Mouse (Mus musculus) ovary, postnatal 36 days (tissue): Measurements from ENCODE around the gene Olfr774.
"Not testable (repeated sequence)": the region's sequence is repeated elsewhere in the genome, so short reads cannot be mapped to it uniquely, and the experiment has no call there.

Experiments used
- DNase-seq: peaks from one replicate; pipeline ENCODE4 v3.0.0; 2022; ENCODE audit warnings: low spot score, mixed read lengths

Olfr774 gene

DNA sequence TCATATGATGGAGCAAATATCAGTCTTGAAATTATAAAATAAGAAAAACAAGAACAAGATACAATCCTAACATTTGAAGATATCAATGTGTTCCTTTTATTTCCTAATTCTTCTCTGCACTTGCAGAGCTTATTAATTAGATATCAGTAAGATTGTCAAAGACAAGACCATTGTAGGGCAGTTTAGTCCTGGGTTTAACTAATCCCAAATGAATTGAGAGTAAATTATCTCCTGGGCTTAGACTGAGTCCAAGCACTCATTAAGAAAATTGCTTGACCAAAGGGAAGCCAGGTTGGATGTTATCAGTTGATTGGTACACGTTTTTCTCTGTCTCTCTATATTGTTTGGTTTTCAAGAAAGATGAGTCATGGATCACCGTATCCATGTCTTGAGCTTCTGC is at the start of gene Olfr774:
Gene Olfr774 (plus strand): TSS at position 301 of the 400 bp plus-strand sequence.
- no peak for DNase-seq

DNA sequence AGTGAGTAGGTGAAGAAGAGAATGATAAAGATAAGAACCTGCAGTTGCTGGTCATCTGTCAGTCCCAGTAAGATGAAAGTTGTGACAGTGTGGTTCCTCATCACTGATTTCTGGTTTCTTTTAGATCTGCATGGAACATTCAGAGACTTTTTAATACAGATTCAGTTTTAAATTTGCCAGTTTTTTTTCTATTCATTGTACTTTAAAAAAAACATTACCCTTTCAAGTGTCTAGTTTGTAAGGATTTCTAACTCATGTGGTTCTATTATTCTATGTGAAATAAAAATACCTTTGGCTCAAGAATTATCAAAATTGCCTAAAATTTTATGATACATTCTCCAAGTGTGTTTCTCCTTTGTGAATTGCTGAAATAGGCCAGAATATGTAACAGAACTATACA is 48.7 kb upstream of the Olfr774 start, which contains the start of gene Olfr773:
Gene Olfr773 (minus strand): TSS at position 101 of the 400 bp plus-strand sequence.
- DNase-seq: not testable (repeated sequence)

DNA sequence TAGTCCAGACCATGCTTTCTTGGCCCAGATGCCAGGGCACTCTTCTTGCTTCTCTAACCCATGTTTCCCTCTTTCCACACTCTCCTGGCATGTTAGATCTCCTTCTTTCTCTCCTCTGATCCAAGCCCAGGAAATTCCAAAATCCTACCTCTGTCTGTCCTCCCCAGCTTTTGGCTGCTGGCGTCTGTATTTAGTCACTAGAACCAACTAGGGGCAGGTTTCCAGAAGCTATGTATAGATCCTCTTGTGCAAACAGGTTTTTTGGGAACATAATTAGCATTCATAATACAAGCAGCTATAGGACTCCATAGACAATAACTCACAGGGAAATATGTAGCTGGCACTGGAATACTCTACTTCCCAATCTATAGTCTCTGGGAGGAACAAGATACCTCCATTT is 5.3 kb upstream of the Olfr774 start:
- no peak for DNase-seq

DNA sequence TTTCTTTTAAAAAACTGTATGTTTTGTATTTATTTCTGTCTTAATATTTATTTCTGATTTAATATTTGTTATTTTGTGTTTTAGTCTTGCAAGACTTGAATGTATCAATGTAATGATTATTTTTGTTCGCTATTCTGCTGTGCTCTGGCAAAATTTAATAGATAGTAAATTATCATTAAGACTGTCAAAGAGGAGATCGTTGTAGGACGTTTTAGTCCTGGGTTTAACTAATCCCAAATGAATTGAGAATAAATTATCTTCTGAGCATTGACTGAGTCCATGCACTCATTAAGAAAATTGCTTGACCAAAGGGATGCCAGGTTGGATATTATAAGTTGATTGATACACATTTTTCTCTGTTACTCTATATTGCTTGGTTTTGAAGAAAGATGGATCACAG is 12.1 kb downstream of the Olfr774 start, which contains the start of gene Olfr775:
Gene Olfr775 (plus strand): TSS at position 301 of the 400 bp plus-strand sequence.
- DNase-seq: no peak

DNA sequence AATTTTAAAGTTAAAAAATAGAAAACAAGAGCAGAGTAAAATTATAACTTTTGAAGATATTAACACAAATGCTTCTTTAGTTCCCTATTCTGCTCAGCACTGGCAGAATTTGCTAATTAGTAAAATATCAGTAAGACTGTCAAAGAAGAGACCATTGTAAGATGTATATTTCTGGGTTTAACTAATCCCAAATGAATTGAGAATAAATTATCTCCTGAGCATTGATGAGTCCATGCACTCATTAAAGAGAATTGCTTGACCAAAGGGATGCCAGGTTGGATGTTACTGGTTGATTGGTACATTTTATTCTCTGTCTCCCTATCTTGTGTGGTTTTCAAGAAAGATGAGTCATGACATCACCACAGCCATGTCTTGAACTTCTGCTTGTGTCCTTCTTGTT is 22.8 kb downstream of the Olfr774 start, which contains the start of gene Olfr776:
Gene Olfr776 (plus strand): TSS at position 301 of the 400 bp plus-strand sequence.
- no peak for DNase-seq

DNA sequence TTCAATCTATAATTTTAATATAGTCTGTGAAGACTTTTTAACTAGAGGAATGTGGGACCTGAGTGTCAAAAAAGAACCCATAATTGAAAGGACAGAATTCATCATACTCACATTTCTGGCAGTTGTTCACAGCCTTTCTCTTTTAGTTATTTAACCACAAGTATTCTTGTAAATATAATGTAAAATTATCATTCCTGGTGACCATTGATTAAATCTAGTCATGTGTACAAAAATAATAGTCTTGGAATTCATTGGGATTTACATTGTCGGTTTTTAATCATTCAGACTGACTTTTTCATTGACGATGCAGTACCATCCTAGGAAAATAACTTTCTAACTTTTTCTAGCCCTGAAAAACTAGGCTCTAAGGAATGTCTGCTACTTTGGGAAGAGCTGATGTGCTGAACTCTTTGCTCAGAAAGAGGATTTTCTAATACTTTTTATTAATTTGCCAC is 35.1 kb downstream of the Olfr774 start, which contains the start of gene Olfr777:
Gene Olfr777 (minus strand): TSS at position 405 of the 455 bp plus-strand sequence.
- no peak for DNase-seq
